Mouse (Mus musculus) cerebellum, postnatal 14 days (tissue): ENCODE results near the gene Csrp1.

ENCODE experiments used
- DNase-seq, 2 experiments: peaks; one replicate each; pipeline ENCODE4 v3.0.0; 2021; ENCODE audit warnings: mixed read lengths in 2 of 2

Csrp1 gene

GRCm38 (mm10) chr1:135719983-135720382 lies at the start of gene Csrp1:
TSS of gene Csrp1 (plus strand) at chr1:135720061.
- no peak for DNase-seq

- DNase-seq = peak; percentile 91 to 93
Measured at GRCm38 (mm10) chr1:135670397-135671130, 49.3 kb upstream of the Csrp1 start.

- no peak for DNase-seq
Measured at GRCm38 (mm10) chr1:135671406-135671805, 48.5 kb upstream of the Csrp1 start.

- DNase-seq = peak in 1 of 2 experiments; percentile 64
Measured at GRCm38 (mm10) chr1:135671956-135672355, 47.9 kb upstream of the Csrp1 start.

GRCm38 (mm10) chr1:135672374-135672773 lies 47.5 kb upstream of the Csrp1 start:
- no peak for DNase-seq

GRCm38 (mm10) chr1:135673423-135673822 lies 46.4 kb upstream of the Csrp1 start:
- no peak for DNase-seq

- no peak for DNase-seq
Measured at GRCm38 (mm10) chr1:135675449-135676129, 44.3 kb upstream of the Csrp1 start.

GRCm38 (mm10) chr1:135676247-135676646 lies 43.6 kb upstream of the Csrp1 start:
- no peak for DNase-seq

GRCm38 (mm10) chr1:135676938-135677682 lies 42.8 kb upstream of the Csrp1 start:
- no peak for DNase-seq

- no peak for DNase-seq
Measured at GRCm38 (mm10) chr1:135678145-135678544, 41.7 kb upstream of the Csrp1 start.

- DNase-seq = no peak
Measured at GRCm38 (mm10) chr1:135680716-135681115, 39.1 kb upstream of the Csrp1 start.

GRCm38 (mm10) chr1:135681122-135681521 lies 38.7 kb upstream of the Csrp1 start:
- DNase-seq = peak; percentile 65 to 66

GRCm38 (mm10) chr1:135684895-135685294 lies 35.0 kb upstream of the Csrp1 start:
- DNase-seq = peak in 1 of 2 experiments; percentile 4

GRCm38 (mm10) chr1:135685316-135685715 lies 34.5 kb upstream of the Csrp1 start:
- no peak for DNase-seq

- peak; percentile 66 to 79 for DNase-seq
Measured at GRCm38 (mm10) chr1:135686792-135687510, 32.9 kb upstream of the Csrp1 start.

GRCm38 (mm10) chr1:135687771-135688492 lies 31.9 kb upstream of the Csrp1 start:
- peak; percentile 75 for DNase-seq

GRCm38 (mm10) chr1:135688686-135689085 lies 31.2 kb upstream of the Csrp1 start:
- DNase-seq = no peak

GRCm38 (mm10) chr1:135690784-135691416 lies 29.0 kb upstream of the Csrp1 start:
- no peak for DNase-seq

GRCm38 (mm10) chr1:135691417-135691815 lies 28.4 kb upstream of the Csrp1 start:
- DNase-seq = no peak

GRCm38 (mm10) chr1:135694181-135694580 lies 25.7 kb upstream of the Csrp1 start:
- no peak for DNase-seq

GRCm38 (mm10) chr1:135697462-135697861 lies 22.4 kb upstream of the Csrp1 start:
- no peak for DNase-seq

- no peak for DNase-seq
Measured at GRCm38 (mm10) chr1:135698046-135698445, 21.8 kb upstream of the Csrp1 start.
